Mouse (Mus musculus): ENCODE results near the gene Jade1. TPM values are rescaled to one million over a fixed set of nuclear protein-coding genes. Genes with fewer than 3 reads are reported as not detected.

Jade1 gene
- total RNA-seq, 2 experiments from 2014 or later: 34.4 to 35.9 TPM

DNA sequence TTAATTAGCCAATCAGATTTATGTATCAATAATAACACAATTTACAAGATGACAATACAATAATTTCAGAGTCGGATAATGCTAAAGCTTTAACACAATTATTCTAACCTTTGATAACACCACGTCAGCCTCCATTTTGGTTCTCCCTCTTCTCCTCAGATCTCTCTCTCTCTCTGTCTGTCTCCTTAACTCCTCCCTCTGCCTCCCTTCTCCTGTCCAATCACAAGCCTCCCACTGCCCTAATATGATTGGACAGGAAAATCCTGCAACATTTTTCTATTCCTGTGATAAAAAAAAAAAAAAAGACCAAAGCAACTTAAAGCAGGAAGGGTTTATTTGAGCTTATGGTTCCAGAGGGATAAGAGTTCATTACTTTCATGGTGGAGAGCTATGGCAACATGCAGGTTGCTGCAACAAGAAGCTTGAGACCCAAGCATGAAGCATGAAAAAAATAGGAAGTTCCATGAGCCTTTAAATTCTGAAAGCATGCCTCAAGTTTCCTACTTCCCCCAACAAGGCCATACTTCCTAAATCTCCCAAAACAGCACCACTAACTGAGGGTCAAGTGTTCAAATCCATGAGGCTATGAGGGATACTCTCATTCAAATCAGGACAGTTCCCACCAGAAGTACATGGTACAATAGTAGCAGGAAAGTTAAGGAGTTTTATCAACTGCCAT, 27.1 kb upstream of the Jade1 start:
- TF ChIP-seq CTCF (conservative IDR thresholded peaks at IDR 0.05): no peak
- no peak for DNase-seq (ENCODE audit: low spot score in 2 of 2)
- Histone ChIP-seq H3K4me3 (no peak overlapping the region), H3K27ac (no peak overlapping the region)

DNA sequence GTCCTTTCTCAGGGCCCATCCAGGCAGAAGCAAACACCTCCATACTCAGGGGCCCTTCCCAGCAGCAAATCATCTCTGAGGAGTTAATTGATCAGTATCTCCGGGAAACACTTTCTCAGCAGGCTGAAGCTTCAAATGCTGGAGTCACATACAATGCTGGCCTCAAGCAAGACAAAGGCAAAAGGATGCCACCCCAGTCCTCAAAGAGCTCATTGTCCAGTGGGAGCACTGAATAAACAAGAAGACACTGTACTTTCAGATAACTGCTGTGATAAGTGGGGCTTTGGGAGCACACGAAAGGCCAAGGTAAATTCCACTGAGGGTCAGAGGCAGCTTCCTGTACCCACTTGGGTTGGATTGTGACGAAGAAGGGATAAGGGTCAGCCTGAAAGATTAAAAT, 25.4 kb upstream of the Jade1 start:
- no peak for DNase-seq (ENCODE audit: low spot score in 2 of 2)
- Histone ChIP-seq H3K4me3 (no peak overlapping the region), H3K27ac (peak overlapping the region; percentile 61)
- no peak for TF ChIP-seq CTCF (conservative IDR thresholded peaks at IDR 0.05)

DNA sequence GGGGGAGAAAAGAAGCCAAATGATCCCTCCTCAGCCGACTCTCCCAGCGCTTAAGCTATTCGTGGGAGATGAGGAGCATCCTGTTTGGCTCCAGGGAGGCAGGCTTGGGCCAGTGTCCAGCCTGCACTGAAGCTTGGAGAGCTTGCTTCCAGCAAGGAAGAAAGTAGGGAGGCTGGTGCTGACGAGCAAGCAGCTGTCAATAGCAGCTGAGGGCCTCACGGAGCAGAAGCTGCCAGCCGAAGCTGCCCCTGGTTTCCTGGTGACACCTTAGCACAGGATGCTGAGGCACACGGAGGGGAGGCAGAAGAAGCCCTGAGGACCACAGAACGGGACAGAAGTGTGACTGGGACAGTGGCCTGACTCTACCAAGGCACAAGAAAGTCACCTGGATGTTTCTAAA, 24.0 kb upstream of the Jade1 start:
- no peak for DNase-seq (ENCODE audit: low spot score in 2 of 2)
- no peak overlapping the region for H3K27ac ChIP-seq
- TF ChIP-seq CTCF (conservative IDR thresholded peaks at IDR 0.05): no peak
- no peak overlapping the region for H3K4me3 ChIP-seq

DNA sequence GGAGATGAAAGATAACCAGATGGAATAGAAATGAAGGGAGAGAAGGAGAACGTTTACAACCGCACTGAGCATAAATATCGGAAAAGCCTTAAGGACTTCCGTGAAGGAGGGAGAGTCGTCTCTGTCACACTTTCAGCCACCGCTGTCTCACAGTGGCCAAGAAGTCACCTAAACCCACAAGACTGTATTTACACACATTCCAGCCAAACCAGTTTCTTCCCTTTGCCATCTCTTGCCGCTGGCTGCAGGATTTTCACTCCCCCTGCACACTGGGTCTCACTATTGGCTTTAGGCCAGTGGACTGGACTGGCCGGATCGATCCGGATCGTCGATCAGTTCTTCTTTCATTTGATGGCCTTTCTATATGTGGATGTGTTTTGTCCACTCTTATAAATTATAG, 23.4 kb upstream of the Jade1 start:
- Histone ChIP-seq H3K27ac (no peak overlapping the region), H3K4me3 (no peak overlapping the region)
- DNase-seq (ENCODE audit: low spot score in 2 of 2): no peak
- no peak for TF ChIP-seq CTCF (conservative IDR thresholded peaks at IDR 0.05)

DNA sequence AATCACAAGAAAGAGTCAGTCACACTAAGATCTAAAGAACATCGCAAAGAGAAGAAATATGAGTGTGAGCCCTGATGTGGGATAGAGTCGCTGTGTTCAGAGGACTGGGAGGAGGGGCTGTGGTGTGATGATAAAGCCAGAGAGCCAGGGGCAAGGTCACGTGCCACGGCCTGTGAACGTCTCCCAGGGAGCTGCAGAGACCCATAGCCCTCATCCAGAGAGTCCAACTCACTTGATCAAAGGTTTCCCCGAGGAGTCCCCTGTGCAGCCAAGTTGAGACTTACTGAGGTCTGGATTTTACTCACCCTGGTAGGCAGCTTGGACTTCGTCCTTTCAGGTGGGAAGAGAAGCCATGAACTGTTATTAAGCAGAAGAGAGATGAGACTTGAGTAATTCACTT, 21.9 kb upstream of the Jade1 start:
- Histone ChIP-seq H3K4me3 (no peak overlapping the region), H3K27ac (no peak overlapping the region)
- TF ChIP-seq CTCF (conservative IDR thresholded peaks at IDR 0.05): no peak
- no peak for DNase-seq (ENCODE audit: low spot score in 2 of 2)

DNA sequence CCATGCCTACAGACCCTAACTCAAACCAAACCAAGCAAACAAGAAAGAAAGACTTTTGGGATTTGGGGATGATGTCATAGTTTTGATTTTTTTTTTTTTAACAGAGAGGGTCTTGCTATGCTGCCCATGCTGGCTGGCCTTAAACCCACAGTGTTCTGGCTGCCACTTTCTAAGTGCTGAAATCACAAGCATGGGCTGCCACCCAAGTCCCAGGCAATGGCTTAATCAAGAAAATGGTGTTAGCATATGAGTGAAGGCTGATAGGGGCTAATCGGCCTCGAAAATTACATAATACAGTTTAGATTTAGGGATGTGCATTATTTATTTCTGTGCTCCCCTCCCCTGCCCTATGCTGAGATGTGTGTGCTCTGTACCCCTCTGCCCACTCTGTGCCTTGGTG, 17.6 kb upstream of the Jade1 start:
- no peak overlapping the region for H3K27ac ChIP-seq
- no peak for DNase-seq (ENCODE audit: low spot score in 2 of 2)
- TF ChIP-seq CTCF (conservative IDR thresholded peaks at IDR 0.05): no peak
- no peak overlapping the region for H3K4me3 ChIP-seq

DNA sequence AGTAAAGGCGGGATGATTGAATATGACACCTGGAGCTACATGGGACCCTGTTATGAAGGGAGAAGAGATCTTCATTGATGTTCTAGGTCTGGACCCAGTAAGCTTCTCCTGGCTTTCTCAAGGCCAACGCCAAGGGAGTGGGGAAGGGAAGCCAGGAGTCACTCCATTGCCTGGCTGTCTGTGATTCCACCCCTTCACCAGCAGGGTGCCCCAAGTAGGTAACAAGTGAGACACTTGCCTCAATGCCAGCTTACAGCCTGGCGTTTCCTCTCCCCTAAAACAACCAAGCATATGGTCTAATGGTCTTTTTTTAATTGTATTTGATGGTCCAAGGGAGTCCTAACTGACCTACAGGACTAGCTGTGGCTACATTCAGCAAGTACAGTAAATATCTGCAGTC, 14.2 kb upstream of the Jade1 start:
- no peak for DNase-seq (ENCODE audit: low spot score in 2 of 2)
- H3K27ac ChIP-seq: no peak overlapping the region
- peak; percentile 64 for TF ChIP-seq CTCF (conservative IDR thresholded peaks at IDR 0.05)
- no peak overlapping the region for H3K4me3 ChIP-seq

DNA sequence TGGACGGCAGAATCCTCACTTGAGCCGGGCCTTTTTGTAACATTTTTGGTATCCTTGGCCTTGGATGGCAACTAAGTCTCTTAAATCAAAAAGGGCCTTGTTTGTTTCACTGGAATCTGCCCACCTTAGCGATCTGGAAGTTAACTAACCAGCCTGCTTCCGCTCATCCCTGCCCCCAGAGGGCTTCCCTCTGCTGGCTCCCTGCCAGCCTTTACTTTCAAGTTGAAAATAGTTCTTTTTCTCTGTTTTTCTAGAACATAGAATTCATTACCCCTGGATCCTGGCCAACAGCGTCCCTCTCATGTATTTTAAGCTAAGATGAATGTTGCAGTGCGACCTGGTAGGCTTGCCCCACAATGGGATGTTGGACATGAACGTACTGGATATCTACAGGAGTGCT, 11.1 kb upstream of the Jade1 start:
- H3K27ac ChIP-seq: no peak overlapping the region
- DNase-seq (ENCODE audit: low spot score in 2 of 2): no peak
- no peak overlapping the region for H3K4me3 ChIP-seq
- TF ChIP-seq CTCF (conservative IDR thresholded peaks at IDR 0.05): no peak

DNA sequence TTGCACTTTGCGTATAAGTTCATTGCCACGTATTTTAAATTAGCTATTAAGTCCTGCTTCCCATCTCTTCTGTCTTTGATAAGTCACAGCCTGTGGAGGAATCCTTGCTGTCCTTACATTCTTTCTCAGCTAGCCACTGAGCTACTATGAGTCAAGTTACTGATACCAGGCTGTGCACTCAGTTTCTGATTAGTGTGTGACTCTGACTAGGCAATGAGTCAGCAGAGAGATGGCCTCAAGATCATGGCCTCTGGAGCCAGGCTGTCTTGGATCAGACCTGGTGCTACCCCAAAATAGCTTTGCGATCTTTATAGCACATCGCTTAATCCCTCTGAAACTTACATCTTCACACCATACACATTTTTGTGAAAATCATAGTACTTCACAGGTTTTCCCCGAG, 8.2 kb upstream of the Jade1 start:
- no peak overlapping the region for H3K4me3 ChIP-seq
- DNase-seq (ENCODE audit: low spot score in 2 of 2): no peak
- TF ChIP-seq CTCF (conservative IDR thresholded peaks at IDR 0.05): no peak
- H3K27ac ChIP-seq: no peak overlapping the region

DNA sequence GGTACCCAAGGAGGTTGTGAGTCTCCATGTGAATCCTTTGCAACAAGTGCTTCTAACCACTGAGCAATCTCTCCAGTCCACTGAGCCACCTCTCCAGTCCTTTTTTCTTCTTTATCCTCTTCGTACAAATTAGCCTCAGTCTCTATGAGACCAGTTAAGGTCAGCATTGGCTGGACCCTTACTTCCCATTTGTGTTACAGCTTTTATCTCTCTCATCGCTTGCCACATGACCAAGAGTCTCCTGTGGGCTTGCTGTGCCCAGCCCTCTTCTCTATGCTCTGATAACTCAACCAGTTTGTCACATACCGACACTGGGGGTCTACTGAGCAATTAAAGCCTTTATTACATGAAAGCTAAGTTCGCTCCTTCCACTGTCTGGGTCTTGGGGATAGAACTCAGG, 7.3 kb upstream of the Jade1 start:
- DNase-seq (ENCODE audit: low spot score in 2 of 2): no peak
- Histone ChIP-seq H3K4me3 (no peak overlapping the region), H3K27ac (no peak overlapping the region)
- no peak for TF ChIP-seq CTCF (conservative IDR thresholded peaks at IDR 0.05)

DNA sequence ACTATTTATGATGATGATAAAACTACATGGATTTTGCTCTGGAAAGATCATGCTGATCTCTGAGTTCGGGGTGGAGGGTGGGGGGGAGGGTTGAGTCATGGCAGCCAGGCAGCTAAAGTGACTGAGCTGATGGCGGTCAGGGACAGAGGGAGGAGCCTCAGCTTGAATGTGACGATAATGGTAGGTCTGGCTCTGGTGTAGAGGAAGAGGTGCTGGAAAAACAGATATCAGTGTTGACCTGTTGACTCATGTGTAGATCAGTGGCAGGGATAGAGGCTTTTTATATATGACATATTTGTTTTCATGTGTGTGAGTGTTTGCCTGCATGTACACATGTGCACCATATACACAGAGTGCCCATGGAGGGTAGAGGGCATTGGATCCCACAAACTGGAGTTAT, 3.9 kb upstream of the Jade1 start:
- no peak for TF ChIP-seq CTCF (conservative IDR thresholded peaks at IDR 0.05)
- no peak overlapping the region for H3K4me3 ChIP-seq

DNA sequence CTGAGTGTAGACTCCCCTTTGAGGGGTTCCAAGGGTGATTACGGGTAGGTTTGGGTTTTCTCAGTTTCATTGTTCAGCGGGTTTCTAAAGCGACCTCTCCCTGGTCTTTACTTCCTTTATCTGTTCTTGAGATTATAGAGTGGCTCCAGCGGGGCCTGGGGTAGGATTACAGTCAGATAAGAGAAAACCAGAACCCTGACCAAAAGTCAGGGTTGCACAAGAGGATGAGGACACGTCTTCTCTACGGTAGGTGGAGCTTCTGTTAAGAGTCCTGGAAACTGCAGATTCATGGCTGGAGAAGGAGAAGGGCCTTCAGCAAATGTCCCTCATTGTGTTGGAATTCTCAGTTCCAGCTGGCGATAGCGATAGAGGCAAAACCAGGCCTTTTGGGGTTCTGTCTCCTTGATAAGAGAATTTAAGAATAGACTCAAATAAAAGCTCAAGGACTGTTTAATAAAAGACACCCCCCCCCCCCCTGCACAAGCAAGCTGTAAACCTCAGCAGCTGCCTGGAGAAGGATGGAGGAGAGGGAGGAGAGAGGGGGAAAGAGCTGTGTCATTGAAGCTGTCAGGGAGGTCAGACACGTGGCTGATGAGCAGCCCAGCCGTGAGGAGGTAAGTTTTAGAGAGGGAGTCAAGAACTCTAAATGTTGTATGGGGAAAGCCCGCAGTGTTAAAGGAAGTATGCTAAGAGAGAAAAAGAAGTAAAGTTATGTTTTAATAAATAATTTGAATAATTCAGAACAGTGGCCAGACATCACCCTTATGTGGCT, 2.6 kb upstream of the Jade1 start:
- Histone ChIP-seq H3K27ac (no peak overlapping the region), H3K4me3 (no peak overlapping the region)
- no peak for DNase-seq (ENCODE audit: low spot score in 2 of 2)
- no peak for TF ChIP-seq CTCF (conservative IDR thresholded peaks at IDR 0.05)

More for the DNA sequence above, 3.9 kb upstream of the Jade1 start:
- H3K27ac ChIP-seq: no peak overlapping the region
- no peak for DNase-seq (ENCODE audit: low spot score in 2 of 2)

DNA sequence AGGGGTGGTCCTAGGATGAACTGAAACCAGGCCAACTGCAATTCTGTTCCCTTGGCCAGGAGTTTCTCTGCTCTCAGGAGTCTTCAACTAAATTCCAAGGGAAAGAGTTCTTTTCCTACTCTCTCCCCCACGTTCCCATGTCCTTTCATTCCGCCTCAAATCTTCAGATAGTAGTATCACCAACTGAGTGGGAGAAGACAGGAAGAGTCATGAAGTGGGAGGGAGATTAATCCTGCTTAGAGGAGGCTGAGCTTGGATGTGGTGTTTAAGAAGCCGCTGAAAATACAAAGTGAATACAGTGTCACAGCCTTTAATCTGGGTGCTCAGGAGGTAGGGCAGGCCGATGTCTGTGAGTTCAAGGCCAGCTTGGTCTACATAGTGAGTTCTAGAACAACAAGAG, 1.9 kb upstream of the Jade1 start:
- no peak overlapping the region for H3K4me3 ChIP-seq
- no peak for TF ChIP-seq CTCF (conservative IDR thresholded peaks at IDR 0.05)
- H3K27ac ChIP-seq: no peak overlapping the region
- no peak for DNase-seq (ENCODE audit: low spot score in 2 of 2)
